Mouse (Mus musculus): Measurements from ENCODE around the gene Tmeff1.

GRCm38 (mm10) chr4:48690640-48691039, 105.7 kb downstream of the Tmeff1 start:
- no peak for TF ChIP-seq EP300 (IDR thresholded peaks at IDR 0.05)
- peak; percentile 74 for TF ChIP-seq CTCF (IDR thresholded peaks at IDR 0.05)

Measured in lung, postnatal 0 days (tissue).